Mouse (Mus musculus): ENCODE measurements around the gene Rcn2. TPM values are rescaled to one million over a fixed set of nuclear protein-coding genes. Genes with fewer than 3 reads are reported as not detected.
"Not testable (repeated sequence)": the region's sequence is repeated elsewhere in the genome, so short reads cannot be mapped to it uniquely, and the experiment has no call there.

Rcn2 gene
- 10 to 100 TPM; 25.1 to 27.1 TPM for total RNA-seq (2021)
- long read RNA-seq, experiment 1, transcript Rcn2-201 (7 exons, 2,024 nt), result major isoform, 69 of 72 reads
- long read RNA-seq, experiment 1, partial matches to known transcripts, result 3 of 72 reads
- long read RNA-seq, experiment 1, other reads (novel, unspliced or antisense), result 0 of 72 reads
- long read RNA-seq, experiment 2, transcript Rcn2-201 (7 exons, 2,024 nt), result major isoform, 60 of 63 reads
- long read RNA-seq, experiment 2, partial matches to known transcripts, result 2 of 63 reads
- long read RNA-seq, experiment 2, other reads (novel, unspliced or antisense), result 1 of 63 reads

DNA sequence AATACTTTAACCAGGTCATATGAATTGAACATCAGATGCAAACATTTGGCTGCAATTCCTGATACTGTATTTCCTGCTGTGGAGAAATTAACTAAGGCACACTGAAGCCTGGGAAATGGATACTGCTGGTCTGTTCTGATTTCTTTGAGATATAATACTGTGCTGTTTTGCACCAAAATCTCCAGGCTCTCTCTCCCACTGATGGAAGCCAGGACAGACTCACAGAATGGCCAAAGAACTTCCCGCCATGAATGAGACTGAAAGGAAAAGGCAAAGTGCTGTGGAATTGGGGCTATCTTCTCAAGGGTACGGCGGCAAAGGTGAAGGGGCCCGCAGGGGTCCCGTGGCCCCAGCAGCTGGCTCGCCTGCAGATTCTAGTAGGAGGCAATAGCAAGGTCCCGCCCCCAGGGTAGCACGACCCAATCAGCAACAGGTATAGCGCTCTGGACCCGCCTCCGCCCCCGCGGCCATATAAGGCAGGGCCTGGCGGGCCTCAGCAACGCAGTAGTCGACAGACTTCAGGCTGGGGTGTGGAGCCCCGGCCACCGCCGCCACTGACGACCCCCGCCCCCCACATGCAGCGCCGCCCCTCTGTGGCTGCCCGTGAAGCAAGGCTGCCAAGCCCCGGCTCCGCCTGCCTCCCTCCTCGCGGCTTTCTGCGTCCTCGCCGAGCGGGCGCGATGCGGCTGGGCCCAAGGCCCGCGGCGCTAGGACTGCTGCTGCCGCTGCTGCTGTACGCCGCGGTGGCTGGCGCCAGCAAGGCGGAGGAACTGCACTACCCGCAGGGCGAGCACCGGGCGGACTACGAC, at the start of gene Rcn2:
TSS of gene Rcn2 (plus strand) at position 474 of the 809 bp plus-strand sequence.
- intact Hi-C loops (cut with DNase I), result loop anchor here (5.0 to 10.0 kb wide), 2 partner anchors 99 to 513 kb away; no protein-coding TSS in a partner anchor
- DNase-seq, result peak; percentile 96

DNA sequence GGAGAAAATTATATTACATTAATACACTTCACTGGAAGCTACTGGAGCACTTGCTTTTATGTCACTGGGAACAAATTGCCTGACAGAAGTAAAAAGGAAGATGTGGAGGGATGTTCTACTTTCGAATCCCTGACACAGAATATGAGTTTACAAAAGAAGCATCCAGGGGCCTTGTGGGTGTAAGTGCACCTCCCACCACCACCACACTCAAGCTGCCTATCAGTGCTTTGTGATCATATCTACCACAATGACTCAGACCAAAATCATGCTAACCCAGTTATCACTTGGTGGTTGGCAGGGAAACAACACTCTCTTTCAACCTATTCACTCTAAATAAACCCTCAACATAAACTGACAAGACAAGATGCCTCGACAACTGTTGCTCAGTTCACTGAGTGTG, 37.0 kb upstream of the Rcn2 start:
- intact Hi-C loops (cut with DNase I), result not testable (repeated sequence)

DNA sequence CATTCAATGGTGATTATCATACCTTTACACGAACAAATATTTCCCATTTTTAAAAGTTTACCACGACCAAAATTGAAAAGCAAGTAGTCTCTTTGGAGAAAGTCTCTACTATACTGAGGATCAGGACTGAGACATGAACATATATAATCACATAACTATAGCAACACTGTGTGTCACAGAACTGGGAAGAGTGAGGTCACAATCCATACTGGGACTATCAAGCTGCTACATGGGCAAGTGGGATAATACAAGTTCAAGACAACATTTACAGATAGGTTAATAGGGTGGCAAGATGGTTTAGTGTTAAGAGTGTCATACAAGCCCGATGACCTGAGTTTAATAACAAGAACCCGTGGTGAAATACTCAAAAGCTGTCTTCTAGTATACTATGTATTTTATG, 31.2 kb upstream of the Rcn2 start, which contains the start of gene 4930563M21Rik:
TSS of gene 4930563M21Rik (minus strand) at position 101 of the 400 bp plus-strand sequence.
- no peak for DNase-seq
- intact Hi-C loops (cut with DNase I), result no loop called here

More for the DNA sequence above, 37.0 kb upstream of the Rcn2 start:
- not testable (repeated sequence) for DNase-seq

DNA sequence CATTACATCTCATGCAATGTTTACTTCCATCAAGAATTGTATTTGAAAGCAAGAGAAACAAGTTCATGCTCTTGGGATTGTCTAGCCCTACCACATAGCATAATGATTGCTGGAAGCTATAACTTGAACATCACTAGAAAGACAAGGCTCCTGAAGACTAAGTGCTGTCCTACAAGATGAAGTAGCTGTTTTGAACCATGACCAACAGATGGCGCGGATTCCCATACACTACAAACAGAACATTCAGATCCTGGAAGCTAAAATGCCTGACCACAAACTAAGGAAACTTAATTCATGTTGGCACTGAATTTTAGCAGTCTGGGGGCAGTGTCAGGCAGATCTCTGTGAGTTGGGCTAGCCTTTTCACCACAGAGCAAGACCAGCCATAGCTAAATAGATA, 16.9 kb upstream of the Rcn2 start:
- DNase-seq, result no peak
- intact Hi-C loops (cut with DNase I), result loop anchor here (5.0 kb wide), 1 partner anchor 93 kb away; no protein-coding TSS in a partner anchor

GRCm38 (mm10) chr9:56027292-56027691, 14.4 kb upstream of the Rcn2 start:
- intact Hi-C loops (cut with DNase I), result no loop called here
- DNase-seq, result no peak

DNA sequence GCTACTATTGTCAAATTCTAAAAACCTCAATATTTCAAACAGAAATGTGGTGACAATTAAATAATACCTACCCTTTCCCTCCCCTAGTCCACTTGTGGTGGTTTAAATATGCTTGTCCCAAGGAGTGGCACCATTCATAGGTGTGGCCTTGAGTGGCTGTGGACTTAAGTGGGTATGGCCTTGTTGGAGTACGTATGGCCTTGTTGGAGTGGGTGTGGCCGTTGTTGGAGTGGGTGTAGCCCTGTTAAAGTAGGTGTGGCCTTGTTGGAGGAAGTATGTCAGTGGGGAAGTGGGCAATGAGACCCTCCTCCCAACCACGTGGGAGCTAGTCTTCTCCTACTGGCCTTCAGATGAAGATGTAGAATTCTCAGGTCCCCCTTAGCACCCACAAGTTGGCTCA, 9.4 kb upstream of the Rcn2 start:
- DNase-seq, result no peak
- intact Hi-C loops (cut with DNase I), result no loop called here

DNA sequence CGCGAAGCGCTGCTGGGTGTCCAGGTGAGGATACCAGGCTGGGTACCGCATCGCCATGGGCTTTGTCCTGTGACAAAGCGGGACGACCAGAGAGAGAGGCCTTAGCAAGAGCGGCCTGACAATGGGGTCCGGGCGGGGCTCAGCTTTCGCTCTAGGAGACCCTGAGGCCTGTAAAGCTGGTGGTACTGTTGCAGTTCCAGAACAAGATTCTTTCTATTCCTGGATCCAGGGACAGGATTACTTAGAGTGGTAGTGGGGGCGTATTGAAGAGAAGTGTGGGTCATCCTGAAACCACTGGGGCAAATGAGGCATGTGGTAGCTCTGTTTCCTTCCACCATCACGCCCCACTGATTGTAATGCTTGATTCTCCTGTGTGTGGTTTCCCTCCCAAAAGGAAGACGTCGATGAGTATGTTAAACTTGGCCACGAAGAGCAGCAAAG, 556 bp downstream of the Rcn2 start:
- intact Hi-C loops (cut with DNase I), result loop anchor here (5.0 to 10.0 kb wide), 2 partner anchors 100 to 513 kb away; no protein-coding TSS in a partner anchor
- DNase-seq, result no peak

GRCm38 (mm10) chr9:56053796-56054195, 12.2 kb downstream of the Rcn2 start:
- intact Hi-C loops (cut with DNase I), result no loop called here
- DNase-seq, result no peak

DNA sequence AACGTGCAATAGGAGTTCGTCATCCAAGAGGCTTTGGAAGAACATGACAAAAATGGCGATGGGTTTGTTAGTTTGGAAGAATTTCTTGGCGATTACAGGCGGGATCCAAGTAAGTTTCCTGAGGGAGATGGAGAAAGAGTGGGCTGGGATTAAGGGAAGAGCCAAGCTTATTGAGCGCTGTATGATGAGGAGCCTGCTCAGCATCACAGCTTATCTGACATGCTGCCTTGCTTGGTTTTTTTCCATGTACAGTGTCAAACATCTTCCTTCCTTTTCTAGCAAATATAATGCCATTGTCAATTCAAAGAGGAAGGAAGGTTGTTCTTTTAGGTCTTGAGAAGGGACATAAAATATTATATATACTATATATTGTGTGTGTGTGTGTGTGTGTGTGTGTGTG, 14.5 kb downstream of the Rcn2 start:
- no peak for DNase-seq
- intact Hi-C loops (cut with DNase I), result no loop called here

- DNase-seq, result no peak
- intact Hi-C loops (cut with DNase I), result no loop called here
Measured at GRCm38 (mm10) chr9:56062336-56062735, 20.7 kb downstream of the Rcn2 start.

- DNase-seq, result no peak
- intact Hi-C loops (cut with DNase I), result no loop called here
Measured at GRCm38 (mm10) chr9:56065011-56065410, 23.4 kb downstream of the Rcn2 start.

GRCm38 (mm10) chr9:56067964-56068363, 26.3 kb downstream of the Rcn2 start:
- no peak for DNase-seq
- intact Hi-C loops (cut with DNase I), result no loop called here

- no peak for DNase-seq
- intact Hi-C loops (cut with DNase I), result no loop called here
Measured at GRCm38 (mm10) chr9:56068630-56069029, 27.0 kb downstream of the Rcn2 start.

DNA sequence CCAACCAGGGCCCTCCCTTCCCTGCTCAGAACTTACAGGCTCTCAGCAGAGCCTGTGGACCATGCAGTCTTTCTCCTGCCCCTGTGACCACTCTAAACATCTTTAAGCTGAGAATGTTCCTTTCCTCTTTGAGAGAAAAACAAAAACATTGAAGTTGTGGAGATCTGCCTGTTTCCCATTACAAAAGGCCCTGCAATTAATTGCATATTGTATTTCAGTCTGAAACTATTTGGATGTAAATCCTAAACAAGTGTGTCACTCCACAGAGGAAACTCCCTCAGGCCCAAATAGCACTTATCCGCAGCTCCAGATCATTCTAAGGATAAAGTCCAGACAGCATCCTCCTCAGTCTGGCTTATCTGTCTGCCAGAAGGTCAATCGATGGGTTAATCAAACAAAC, 31.2 kb downstream of the Rcn2 start:
- intact Hi-C loops (cut with DNase I), result no loop called here
- no peak for DNase-seq

GRCm38 (mm10) chr9:56074863-56075262, 33.2 kb downstream of the Rcn2 start:
- no peak for DNase-seq
- intact Hi-C loops (cut with DNase I), result loop anchor here (2.0 kb wide), 1 partner anchor 44 kb away; no protein-coding TSS in a partner anchor

DNA sequence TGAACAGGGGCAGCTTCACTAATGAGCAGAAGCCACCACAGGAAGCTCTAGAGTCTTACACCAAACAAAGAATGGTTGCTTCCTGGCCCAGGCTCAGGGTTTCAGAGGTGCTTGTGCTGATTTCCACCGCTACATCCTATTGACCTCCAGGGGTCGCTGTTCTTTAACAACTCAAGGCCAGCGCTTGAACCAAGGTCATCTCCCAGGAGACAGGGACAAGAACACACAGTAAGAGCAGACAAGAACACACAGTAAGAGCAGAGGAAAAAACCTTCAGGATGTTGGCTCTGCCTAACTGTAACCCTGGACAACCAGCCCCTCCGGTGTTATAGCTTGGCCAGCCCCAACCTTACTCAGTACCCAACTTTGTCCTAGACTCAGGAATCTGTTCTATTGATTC, 33.6 kb downstream of the Rcn2 start:
- intact Hi-C loops (cut with DNase I), result loop anchor here (2.0 kb wide), 1 partner anchor 44 kb away; no protein-coding TSS in a partner anchor

GRCm38 (mm10) chr9:56075901-56076620, 34.4 kb downstream of the Rcn2 start:
- peak; percentile 26 to 44 for DNase-seq
- intact Hi-C loops (cut with DNase I), result loop anchor here (2.0 kb wide), 1 partner anchor 43 kb away; no protein-coding TSS in a partner anchor

More for the DNA sequence above, 33.6 kb downstream of the Rcn2 start:
- peak; percentile 53 to 77 for DNase-seq

DNA sequence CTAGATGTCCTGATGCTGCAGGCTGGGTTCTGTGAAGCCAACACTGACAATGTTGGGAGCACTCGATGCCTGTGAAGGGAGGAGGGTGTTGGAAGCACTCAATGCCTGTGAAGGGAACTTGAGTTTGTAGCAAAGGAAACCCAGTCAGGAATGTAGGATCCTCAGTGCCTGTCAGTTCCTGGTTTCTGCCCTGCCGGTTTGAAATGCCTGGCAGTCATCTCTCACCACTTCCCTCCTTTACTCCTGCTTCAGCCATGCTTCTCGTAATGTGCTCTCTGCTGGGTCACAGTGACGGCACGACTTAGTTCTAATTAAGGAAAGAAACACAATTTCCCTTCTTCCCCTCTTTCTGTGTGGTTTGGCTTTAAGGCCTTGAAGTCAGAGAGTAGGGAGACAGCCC, 37.9 kb downstream of the Rcn2 start:
- intact Hi-C loops (cut with DNase I), result no loop called here

GRCm38 (mm10) chr9:56086524-56086923, 44.9 kb downstream of the Rcn2 start:
- no peak for DNase-seq
- intact Hi-C loops (cut with DNase I), result no loop called here

More for the DNA sequence above, 37.9 kb downstream of the Rcn2 start:
- no peak for DNase-seq

DNA sequence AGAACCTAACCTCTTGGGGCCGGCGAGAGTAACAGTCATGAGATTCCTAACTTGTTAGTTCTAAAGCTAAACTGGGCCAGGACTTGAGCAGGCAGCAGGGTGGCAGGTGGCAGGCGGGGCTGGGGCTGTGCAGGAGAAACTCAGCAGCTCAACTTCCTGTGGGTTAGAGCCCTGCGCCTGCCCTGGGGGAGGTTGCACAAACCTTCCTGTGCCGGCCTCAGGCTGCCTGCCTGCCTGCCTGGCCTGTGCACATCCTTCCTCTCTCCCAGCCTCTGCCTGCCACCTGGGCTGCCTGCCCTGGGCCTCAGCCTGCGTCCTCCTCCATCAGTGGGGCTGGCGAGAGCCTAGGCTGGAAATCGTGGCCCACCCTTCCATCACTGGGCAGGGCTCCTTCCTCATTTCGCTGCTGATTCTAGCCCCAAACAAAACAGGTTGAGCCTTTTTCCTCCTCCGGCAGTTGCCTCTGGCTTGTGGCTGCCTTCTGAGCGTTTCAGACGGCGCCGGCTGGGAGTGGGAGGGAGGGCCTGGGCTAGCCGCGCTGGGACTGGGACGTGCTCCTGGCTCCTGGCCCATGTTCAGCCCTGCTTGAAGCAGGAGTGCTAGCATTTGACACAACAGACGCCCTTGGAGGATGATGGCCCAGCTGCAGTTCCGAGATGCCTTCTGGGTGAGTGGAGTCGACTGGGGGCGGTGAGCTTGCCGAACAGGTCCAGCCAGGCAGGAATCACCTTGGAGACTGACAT, 48.3 kb downstream of the Rcn2 start, which contains the start of gene Pstpip1:
TSS of gene Pstpip1 (plus strand) at position 185 of the 743 bp plus-strand sequence.
- peak; percentile 84 to 87 for DNase-seq
- intact Hi-C loops (cut with DNase I), result no loop called here
